ENCODE assay signal across 14 mouse cellular contexts in the genomic region with DNA sequence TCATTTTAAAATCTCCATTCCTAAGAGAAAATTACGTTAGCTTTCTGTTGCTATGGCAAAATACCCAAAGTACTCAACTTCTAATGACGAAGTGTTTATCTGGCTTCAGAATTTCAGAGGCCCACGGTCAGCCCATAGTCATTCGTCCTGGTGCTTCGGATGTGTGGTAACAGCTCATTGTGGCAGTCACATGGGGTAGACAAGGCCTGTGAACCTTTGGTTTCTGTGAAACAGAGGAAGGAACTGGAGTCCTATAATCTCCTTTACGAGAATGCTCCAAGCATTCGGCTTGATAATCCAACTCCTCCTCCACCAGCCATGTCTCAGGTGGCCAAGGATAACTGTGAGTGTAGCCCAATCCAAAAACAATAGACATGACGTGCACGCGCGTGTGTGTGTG.
"Had no signal": no experiment of that assay in that cellular context is flagged by ENCODE, and none has a peak within 500 bp of the region (broad histone marks: within the 10 kb centered on the region; RNA-seq: fewer than 3 reads in every experiment).

No protein-coding gene starts in this region.

- H3K4me2 ChIP-seq: lung, embryonic 14.5 days; midbrain, embryonic 11.5 days; midbrain, embryonic 13.5 days; midbrain, embryonic 15.5 days; neural tube, embryonic 12.5 days; stomach, embryonic 15.5 days had no signal

- H3K4me3 ChIP-seq: midbrain, embryonic 13.5 days; midbrain, embryonic 15.5 days; neural tube, embryonic 12.5 days; stomach, embryonic 15.5 days had no signal

- DNase-seq: lung, adult 18-20 months; lung, embryonic 14.5 days; lung, postnatal 10 days; lung, postnatal 4 days; right cerebral cortex, postnatal 14 days; thymus, adult 2 months; thymus, postnatal 25 days; thymus, postnatal 4 days had no signal

- ATAC-seq: midbrain, embryonic 13.5 days; midbrain, embryonic 15.5 days had no signal

- H3K9ac ChIP-seq: lung, embryonic 14.5 days; midbrain, embryonic 13.5 days; midbrain, embryonic 15.5 days; neural tube, embryonic 12.5 days; stomach, embryonic 15.5 days had no signal

- H3K4me1 ChIP-seq: midbrain, embryonic 15.5 days had no signal

- H3K27ac ChIP-seq: midbrain, embryonic 13.5 days; midbrain, embryonic 15.5 days; neural tube, embryonic 12.5 days; stomach, embryonic 15.5 days; stomach, postnatal 0 days had no signal

- H3K9me3 ChIP-seq: midbrain, embryonic 13.5 days; midbrain, embryonic 15.5 days; stomach, embryonic 15.5 days had no signal

- H3K36me3 ChIP-seq: midbrain, embryonic 13.5 days; midbrain, embryonic 15.5 days; neural tube, embryonic 12.5 days; stomach, embryonic 15.5 days had no signal

- H3K27me3 ChIP-seq: midbrain, embryonic 13.5 days; midbrain, embryonic 15.5 days; neural tube, embryonic 12.5 days; stomach, embryonic 15.5 days had no signal
